Mouse (Mus musculus): ENCODE data around the gene Kctd20. TPM values are rescaled to one million over a fixed set of nuclear protein-coding genes. Genes with fewer than 3 reads are reported as not detected.

The Kctd20 gene
- 9.8 and 23.4 TPM in 2 replicates for polyA plus RNA-seq (2012; rRNA removed; ENCODE audit: low replicate concordance)

DNA sequence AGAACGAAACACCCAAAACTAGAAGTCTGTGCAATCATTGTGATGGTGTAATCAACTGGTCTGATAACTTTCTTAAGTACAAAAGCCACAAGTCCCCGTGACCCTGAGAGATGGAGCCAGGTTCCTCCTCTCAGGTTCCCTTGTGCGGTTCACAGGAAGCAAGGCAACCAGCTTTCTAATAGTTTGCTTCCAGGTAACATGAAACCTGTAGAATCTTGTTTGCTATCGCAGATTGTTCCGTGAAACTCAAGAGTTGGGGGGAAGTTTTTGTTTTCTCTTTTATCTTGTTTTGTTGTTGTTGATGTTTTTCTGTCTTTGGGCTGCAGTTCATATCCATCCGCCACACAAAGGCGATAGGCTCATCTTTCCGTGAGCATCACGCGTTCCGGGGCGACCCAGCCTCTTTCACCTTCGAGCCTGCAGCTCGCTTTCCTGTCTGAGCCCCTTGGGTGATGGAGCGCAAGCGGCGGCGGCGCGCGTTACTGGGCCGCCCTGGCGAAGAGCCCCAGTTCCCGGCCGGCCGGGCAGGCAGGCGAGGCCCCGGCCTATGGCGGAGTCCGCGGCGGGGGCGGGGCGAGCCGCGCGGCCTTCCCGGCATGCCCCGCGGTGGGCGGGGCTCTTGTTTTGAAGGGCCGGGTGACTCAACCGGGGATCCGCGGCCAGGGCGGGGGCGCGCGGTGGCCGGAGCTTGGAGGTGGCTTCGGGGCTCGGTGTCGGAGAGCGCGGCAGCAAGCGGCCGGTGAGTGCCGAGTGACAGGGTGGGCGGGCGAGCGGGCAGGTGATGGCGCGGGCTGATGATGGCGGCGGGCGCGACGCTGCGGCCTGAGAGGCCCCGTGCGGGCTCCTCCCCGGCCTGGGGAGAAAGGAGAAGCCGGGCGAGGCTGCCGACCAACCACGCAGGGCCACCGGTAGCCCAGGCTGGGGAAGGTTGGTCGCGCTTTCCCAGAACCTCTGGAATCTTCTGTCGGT is at the start of gene Kctd20:
Gene Kctd20 (plus strand): TSS at position 120 of the 969 bp plus-strand sequence.

DNA sequence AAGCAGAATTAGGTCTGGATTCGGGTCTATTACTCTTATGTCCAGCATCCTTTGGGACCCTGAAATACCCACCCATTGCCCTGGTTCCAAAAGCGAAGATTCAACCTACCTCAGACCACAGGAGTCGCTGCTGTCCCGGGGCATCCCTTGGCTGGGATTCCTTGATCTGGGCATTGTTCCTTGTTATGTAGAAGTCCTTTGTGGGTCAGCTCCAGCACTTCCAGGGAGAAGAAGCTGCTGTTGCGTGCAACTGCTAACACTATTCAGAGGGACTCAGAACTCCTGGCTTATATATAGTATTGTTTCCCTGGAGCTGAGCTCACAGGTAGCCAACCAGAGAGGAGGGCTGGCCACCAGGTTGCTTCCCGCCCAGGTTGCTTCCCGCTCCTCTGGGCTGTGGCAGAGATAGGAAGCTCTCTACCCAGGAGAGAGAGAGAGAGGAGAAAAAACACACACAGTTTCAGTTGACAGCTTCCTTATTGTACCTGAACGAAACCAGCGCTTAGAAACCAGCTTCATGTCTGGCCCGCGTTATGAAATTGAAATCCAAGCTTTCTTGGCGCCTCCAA is 36.6 kb upstream of the Kctd20 start, which contains the start of gene 4930539E08Rik:
Gene 4930539E08Rik (minus strand): TSS at position 265 of the 569 bp plus-strand sequence.

GRCm38 (mm10) chr17:28943740-28944139 is 8.0 kb upstream of the Kctd20 start, which contains the start of gene Pxt1:
Pxt1 (minus strand) TSS chr17:28943840.

DNA sequence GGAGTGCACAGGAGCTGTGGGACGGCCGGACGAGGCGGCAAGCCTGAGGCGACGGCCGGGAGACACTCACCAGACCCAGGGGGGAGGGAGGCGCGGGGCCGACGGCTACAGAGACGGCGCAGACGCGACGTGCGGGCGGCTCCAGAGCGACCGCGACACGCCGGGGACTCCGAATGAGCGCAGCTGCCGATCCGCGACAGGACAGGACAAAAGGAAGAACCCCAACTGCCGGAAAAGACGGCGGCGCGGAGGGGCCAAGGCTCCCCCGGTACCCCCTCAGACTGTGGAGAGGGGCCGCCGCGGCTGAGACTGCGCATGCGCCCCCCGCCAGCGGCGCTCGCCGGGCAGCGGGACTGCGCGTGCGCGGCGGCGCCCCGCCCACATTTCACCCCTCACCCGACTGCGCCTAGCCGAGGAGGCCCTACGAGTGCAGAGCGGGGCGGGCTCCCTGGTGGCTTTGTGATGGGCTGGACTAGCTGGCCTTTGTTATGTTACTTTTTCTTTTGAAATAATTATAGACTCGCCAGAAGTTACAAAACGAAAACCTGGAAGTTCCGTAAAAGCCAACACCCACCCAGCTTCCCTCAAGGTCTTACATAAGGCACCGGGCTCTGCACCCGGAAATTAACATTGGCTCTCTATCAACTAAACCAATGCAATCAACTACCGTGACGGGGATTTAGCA is 56.0 kb downstream of the Kctd20 start, which contains the start of gene Stk38:
Gene Stk38 (minus strand): TSS at position 355 of the 685 bp plus-strand sequence.

Other genes with a start within 250 kb of the Kctd20 start
- 0.18 and 0.27 TPM in 2 replicates for gene AC170998.1, start 225.9 kb upstream of the Kctd20 start, polyA plus RNA-seq (2012; rRNA removed; ENCODE audit: low replicate concordance)
- gene Mapk13, start 182.7 kb upstream of the Kctd20 start, polyA plus RNA-seq (2012; rRNA removed; ENCODE audit: low replicate concordance), result 186 and 308 TPM in 2 replicates
- gene Brpf3, start 150.9 kb upstream of the Kctd20 start, polyA plus RNA-seq (2012; rRNA removed; ENCODE audit: low replicate concordance), result 70.1 and 79.9 TPM in 2 replicates
- 0.72 and 0.78 TPM in 2 replicates for gene Pnpla1, start 93.5 kb upstream of the Kctd20 start, polyA plus RNA-seq (2012; rRNA removed; ENCODE audit: low replicate concordance)
- gene 4930539E08Rik, start 36.6 kb upstream of the Kctd20 start, polyA plus RNA-seq (2012; rRNA removed; ENCODE audit: low replicate concordance), result 15.7 and 38.2 TPM in 2 replicates
- not detected in 2 replicates for gene Pxt1, start 8.1 kb upstream of the Kctd20 start, polyA plus RNA-seq (2012; rRNA removed; ENCODE audit: low replicate concordance)
- gene Stk38, start 56.0 kb downstream of the Kctd20 start, polyA plus RNA-seq (2012; rRNA removed; ENCODE audit: low replicate concordance), result 144 and 172 TPM in 2 replicates
- 54.2 and 156 TPM in 2 replicates for gene Srsf3, start 80.7 kb downstream of the Kctd20 start, polyA plus RNA-seq (2012; rRNA removed; ENCODE audit: low replicate concordance)
- 102 and 238 TPM in 2 replicates for gene Cdkn1a, start 139.0 kb downstream of the Kctd20 start, polyA plus RNA-seq (2012; rRNA removed; ENCODE audit: low replicate concordance)
- gene Rab44, start 162.2 kb downstream of the Kctd20 start, polyA plus RNA-seq (2012; rRNA removed; ENCODE audit: low replicate concordance), result 0.39 and 0.45 TPM in 2 replicates